Mouse (Mus musculus): ENCODE results near the gene Map3k12. TPM values are rescaled to one million over a fixed set of nuclear protein-coding genes. Genes with fewer than 3 reads are reported as not detected.
A peak's percentile ranks its signal among the peaks of the same experiment; 100 is the strongest.

The Map3k12 gene
- 10.4 and 10.7 TPM in 2 replicates for polyA plus RNA-seq (2014; fragmentation: Nextera tagmentation; extraction: Ambion mirVana)

DNA sequence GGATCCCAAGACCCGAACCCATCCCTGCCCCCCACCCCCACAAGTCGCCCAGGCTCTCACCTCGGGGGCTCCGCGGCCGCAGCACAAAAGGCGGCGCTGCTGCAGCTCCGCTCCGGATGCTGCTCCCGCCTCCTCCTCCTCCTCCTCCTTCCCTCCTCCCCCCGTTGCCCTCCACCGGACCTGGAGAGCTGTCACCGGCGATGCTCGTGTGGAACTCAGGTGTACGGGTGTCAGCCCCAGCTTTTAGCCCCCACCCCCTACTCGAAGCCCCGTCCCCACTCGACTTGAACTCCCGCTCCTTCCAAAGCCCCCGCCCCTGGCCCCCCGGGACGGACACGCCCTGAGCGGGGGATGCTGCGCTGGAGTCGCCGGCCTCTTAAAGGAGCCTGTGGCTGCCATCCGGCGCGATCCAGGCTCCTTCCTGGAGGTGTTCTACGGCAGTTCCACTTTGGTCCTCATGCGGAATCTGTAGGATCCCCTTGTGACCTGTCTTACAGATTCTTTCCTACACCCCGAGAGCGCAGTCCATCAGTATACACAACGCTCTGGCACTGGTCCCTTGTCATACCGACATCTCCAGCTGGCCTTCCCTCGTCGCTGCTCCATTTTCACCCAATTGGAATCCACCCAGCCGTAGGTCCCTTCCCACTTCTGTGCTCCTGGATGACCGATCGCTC, at the start of gene Map3k12:
Gene Map3k12, minus strand, starts transcription at position 337 of the 677 bp plus-strand sequence.
- Histone ChIP-seq H3K36me3 (ENCODE audit: control insufficient read depth, insufficient read depth, low read length) (peaks cover 19% of the 10 kb centered on the region), H3K4me1 (ENCODE audit: control insufficient read depth in 2 of 2, insufficient read depth in 2 of 2, low read length in 2 of 2) (peaks cover 12 to 30% of the 10 kb centered on the region in 2 experiments), H3K27ac (replicated peaks in 1 of 2; ENCODE audit: control insufficient read depth in 1 of 2, insufficient read depth in 1 of 2, low read depth in 2 of 2, low read length in 2 of 2) (peak within 1 kb of the TSS; percentile 90 to 98), H3K9me3 (ENCODE audit: control insufficient read depth, low read length) (no peaks in the 10 kb centered on the region), H3K4me3 (ENCODE audit: control insufficient read depth in 1 of 2, insufficient read depth in 1 of 2, low read depth in 1 of 2, low read length in 2 of 2) (peak within 1 kb of the TSS; percentile 50 to 57), H3K27me3 (ENCODE audit: control insufficient read depth, insufficient read depth, low read length) (no peaks in the 10 kb centered on the region), H3K9ac (ENCODE audit: low read length) (peak within 1 kb of the TSS; percentile 80), H3K4me2 (ENCODE audit: low read length) (peak within 1 kb of the TSS; percentile 98)
- no peak for ATAC-seq (ENCODE audit: insufficient number of reproducible peaks, insufficient read depth, low FRiP score, low read depth)
- WGBS, result 1% methylated on average over 43 of the region's 43 CpGs

DNA sequence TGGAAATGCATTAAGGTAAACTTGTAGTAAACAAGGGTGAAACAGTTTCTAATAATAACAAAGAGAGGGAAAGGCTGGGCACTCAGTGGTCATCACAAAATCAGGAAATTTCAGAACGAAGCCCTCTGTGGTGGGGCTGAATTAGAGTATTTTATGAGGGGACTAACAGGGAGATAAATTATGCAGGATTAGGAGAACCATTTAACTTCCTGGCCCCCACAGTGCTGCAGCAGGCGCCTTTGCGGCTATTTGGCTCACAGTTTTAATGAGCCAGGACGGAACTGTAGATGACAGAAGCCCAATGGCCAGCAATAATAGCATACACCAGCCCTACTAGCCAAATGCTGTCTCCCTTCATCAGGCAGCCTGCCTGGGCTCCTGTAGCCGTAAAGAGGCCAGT, 46.8 kb upstream of the Map3k12 start:
- H3K4me3 ChIP-seq (ENCODE audit: control insufficient read depth in 1 of 2, insufficient read depth in 1 of 2, low read depth in 1 of 2, low read length in 2 of 2), result no peak overlapping the region
- H3K27ac ChIP-seq (replicated peaks in 1 of 2; ENCODE audit: control insufficient read depth in 1 of 2, insufficient read depth in 1 of 2, low read depth in 2 of 2, low read length in 2 of 2), result no peak overlapping the region
- no peak for ATAC-seq (ENCODE audit: insufficient number of reproducible peaks, insufficient read depth, low FRiP score, low read depth)
- no peak overlapping the region for H3K4me2 ChIP-seq (ENCODE audit: low read length)
- no peaks in the 10 kb centered on the region for H3K27me3 ChIP-seq (ENCODE audit: control insufficient read depth, insufficient read depth, low read length)
- H3K36me3 ChIP-seq (ENCODE audit: control insufficient read depth, insufficient read depth, low read length), result peaks cover 32% of the 10 kb centered on the region
- no peaks in the 10 kb centered on the region for H3K4me1 ChIP-seq (ENCODE audit: control insufficient read depth in 2 of 2, insufficient read depth in 2 of 2, low read length in 2 of 2)
- no peak overlapping the region for H3K9ac ChIP-seq (ENCODE audit: low read length)
- 94% methylated on average over 5 of the region's 5 CpGs for WGBS
- no peaks in the 10 kb centered on the region for H3K9me3 ChIP-seq (ENCODE audit: control insufficient read depth, low read length)

DNA sequence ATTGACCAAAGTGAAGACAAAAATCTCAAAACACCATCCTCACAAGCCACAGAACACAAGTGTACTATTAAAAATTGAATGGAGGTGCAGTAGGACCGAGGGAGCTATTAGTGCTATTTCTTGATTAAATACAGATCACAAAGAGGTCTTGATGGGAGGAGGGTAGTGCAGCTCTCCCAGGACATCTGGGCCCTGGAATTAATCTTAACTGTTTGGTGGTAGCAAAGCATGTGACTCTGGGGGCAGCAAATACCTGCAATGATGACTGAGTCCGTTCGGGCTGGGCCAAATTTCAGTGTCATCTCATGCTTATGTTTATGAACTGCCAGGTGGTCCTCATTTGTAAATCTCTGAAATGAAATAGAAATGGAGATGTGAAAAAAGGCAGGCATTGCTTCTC, 46.2 kb upstream of the Map3k12 start:
- Histone ChIP-seq H3K9ac (ENCODE audit: low read length) (no peak overlapping the region), H3K9me3 (ENCODE audit: control insufficient read depth, low read length) (no peaks in the 10 kb centered on the region), H3K4me1 (ENCODE audit: control insufficient read depth in 2 of 2, insufficient read depth in 2 of 2, low read length in 2 of 2) (no peaks in the 10 kb centered on the region), H3K27me3 (ENCODE audit: control insufficient read depth, insufficient read depth, low read length) (no peaks in the 10 kb centered on the region), H3K27ac (replicated peaks in 1 of 2; ENCODE audit: control insufficient read depth in 1 of 2, insufficient read depth in 1 of 2, low read depth in 2 of 2, low read length in 2 of 2) (no peak overlapping the region), H3K4me2 (ENCODE audit: low read length) (no peak overlapping the region), H3K36me3 (ENCODE audit: control insufficient read depth, insufficient read depth, low read length) (peaks cover 32% of the 10 kb centered on the region), H3K4me3 (ENCODE audit: control insufficient read depth in 1 of 2, insufficient read depth in 1 of 2, low read depth in 1 of 2, low read length in 2 of 2) (no peak overlapping the region)
- WGBS, result 87% methylated on average over 3 of the region's 3 CpGs
- no peak for ATAC-seq (ENCODE audit: insufficient number of reproducible peaks, insufficient read depth, low FRiP score, low read depth)

DNA sequence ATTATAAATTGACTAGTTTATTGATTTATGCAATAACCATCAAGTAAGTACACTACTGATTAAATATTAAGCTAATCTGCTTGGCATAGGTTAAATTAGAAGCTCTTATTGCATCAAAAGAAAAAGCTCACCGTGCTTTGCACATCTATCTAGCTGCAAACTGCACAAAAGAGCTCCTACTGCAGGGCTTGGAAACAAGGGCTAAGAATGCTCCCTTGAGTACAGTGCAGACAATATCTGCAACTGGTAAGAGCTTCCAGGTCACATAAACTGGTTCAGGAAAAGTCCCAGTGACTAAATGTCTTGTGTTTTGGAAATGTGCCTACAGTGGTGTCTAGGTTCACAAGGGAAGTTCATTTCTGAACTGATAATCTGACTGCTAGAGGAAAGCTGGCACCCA, 45.6 kb upstream of the Map3k12 start:
- Histone ChIP-seq H3K27me3 (ENCODE audit: control insufficient read depth, insufficient read depth, low read length) (no peaks in the 10 kb centered on the region), H3K27ac (replicated peaks in 1 of 2; ENCODE audit: control insufficient read depth in 1 of 2, insufficient read depth in 1 of 2, low read depth in 2 of 2, low read length in 2 of 2) (no peak overlapping the region), H3K4me2 (ENCODE audit: low read length) (no peak overlapping the region), H3K4me3 (ENCODE audit: control insufficient read depth in 1 of 2, insufficient read depth in 1 of 2, low read depth in 1 of 2, low read length in 2 of 2) (no peak overlapping the region), H3K4me1 (ENCODE audit: control insufficient read depth in 2 of 2, insufficient read depth in 2 of 2, low read length in 2 of 2) (no peaks in the 10 kb centered on the region), H3K9ac (ENCODE audit: low read length) (no peak overlapping the region), H3K9me3 (ENCODE audit: control insufficient read depth, low read length) (no peaks in the 10 kb centered on the region), H3K36me3 (ENCODE audit: control insufficient read depth, insufficient read depth, low read length) (peaks cover 32% of the 10 kb centered on the region)
- ATAC-seq (ENCODE audit: insufficient number of reproducible peaks, insufficient read depth, low FRiP score, low read depth), result no peak
- 84% methylated on average over 1 of the region's 1 CpGs for WGBS

DNA sequence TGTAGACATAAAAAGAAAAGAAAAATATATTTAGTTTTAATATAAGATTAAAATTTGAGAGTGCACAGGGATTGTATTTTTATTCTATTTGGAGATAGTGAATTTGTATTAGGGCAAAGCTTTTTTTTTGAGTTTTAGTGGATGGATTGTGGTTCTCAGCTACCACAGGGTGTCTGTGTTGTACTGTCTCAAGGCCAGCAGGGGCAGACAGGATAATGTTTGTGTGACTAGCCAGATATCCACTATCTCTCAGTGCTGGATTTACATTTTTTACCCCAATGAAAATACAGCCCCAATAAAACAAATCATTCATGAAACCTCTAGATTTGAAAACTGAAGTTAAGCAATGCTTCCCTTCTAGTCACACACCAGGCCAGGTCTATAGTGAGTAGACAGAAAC, 40.7 kb upstream of the Map3k12 start:
- Histone ChIP-seq H3K9me3 (ENCODE audit: control insufficient read depth, low read length) (no peaks in the 10 kb centered on the region), H3K4me1 (ENCODE audit: control insufficient read depth in 2 of 2, insufficient read depth in 2 of 2, low read length in 2 of 2) (no peaks in the 10 kb centered on the region), H3K9ac (ENCODE audit: low read length) (no peak overlapping the region), H3K27ac (replicated peaks in 1 of 2; ENCODE audit: control insufficient read depth in 1 of 2, insufficient read depth in 1 of 2, low read depth in 2 of 2, low read length in 2 of 2) (0 out of 4 replicates have a peak overlapping the region, but pooled peaks of 1 of the 2 experiments have one; percentile 41), H3K27me3 (ENCODE audit: control insufficient read depth, insufficient read depth, low read length) (no peaks in the 10 kb centered on the region), H3K4me3 (ENCODE audit: control insufficient read depth in 1 of 2, insufficient read depth in 1 of 2, low read depth in 1 of 2, low read length in 2 of 2) (no peak overlapping the region), H3K36me3 (ENCODE audit: control insufficient read depth, insufficient read depth, low read length) (peaks cover 59% of the 10 kb centered on the region), H3K4me2 (ENCODE audit: low read length) (no peak overlapping the region)
- no peak for ATAC-seq (ENCODE audit: insufficient number of reproducible peaks, insufficient read depth, low FRiP score, low read depth)

DNA sequence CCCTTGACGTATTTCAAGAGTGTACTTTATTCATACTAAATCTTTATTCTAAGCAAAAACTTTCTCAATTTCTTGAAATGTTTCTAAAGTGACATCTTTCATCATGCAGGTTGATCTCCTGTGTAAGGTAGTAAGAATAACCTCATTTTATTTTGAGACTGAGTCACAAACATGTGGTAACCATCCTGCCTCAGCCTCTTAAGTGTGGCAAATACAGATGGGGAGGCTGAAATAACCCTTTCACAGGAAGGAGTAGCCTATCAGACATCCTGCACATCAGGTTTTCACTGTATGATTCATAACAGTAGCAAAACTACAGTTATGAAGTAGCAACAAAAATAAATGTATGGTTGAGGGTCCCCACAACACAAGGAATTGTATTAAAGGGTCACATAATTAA, 38.7 kb upstream of the Map3k12 start:
- Histone ChIP-seq H3K27me3 (ENCODE audit: control insufficient read depth, insufficient read depth, low read length) (no peaks in the 10 kb centered on the region), H3K9ac (ENCODE audit: low read length) (no peak overlapping the region), H3K4me2 (ENCODE audit: low read length) (no peak overlapping the region), H3K36me3 (ENCODE audit: control insufficient read depth, insufficient read depth, low read length) (peaks cover 67% of the 10 kb centered on the region), H3K9me3 (ENCODE audit: control insufficient read depth, low read length) (no peaks in the 10 kb centered on the region), H3K27ac (replicated peaks in 1 of 2; ENCODE audit: control insufficient read depth in 1 of 2, insufficient read depth in 1 of 2, low read depth in 2 of 2, low read length in 2 of 2) (no peak overlapping the region), H3K4me1 (ENCODE audit: control insufficient read depth in 2 of 2, insufficient read depth in 2 of 2, low read length in 2 of 2) (no peaks in the 10 kb centered on the region), H3K4me3 (ENCODE audit: control insufficient read depth in 1 of 2, insufficient read depth in 1 of 2, low read depth in 1 of 2, low read length in 2 of 2) (no peak overlapping the region)
- WGBS, result 95% methylated on average over 1 of the region's 1 CpGs
- ATAC-seq (ENCODE audit: insufficient number of reproducible peaks, insufficient read depth, low FRiP score, low read depth), result no peak

DNA sequence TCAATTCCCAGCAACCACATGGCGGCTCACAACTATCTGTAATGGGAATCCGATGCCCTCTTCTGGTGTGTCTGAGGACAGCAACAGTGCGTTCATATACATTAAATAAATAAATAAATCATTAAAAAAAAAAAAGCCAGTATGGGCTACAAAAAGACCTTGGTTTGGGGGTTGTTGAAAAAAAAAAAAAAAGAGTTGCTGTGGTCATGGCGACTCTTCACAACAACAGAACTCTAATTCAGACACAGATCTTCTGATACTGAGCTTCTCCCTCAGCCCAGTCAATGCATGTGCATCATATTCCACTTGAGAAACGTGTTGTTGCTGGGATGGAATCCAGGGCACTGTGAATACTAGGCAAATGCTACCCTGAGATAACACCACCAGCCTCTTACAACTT, 35.7 kb upstream of the Map3k12 start:
- no peak overlapping the region for H3K4me2 ChIP-seq (ENCODE audit: low read length)
- H3K36me3 ChIP-seq (ENCODE audit: control insufficient read depth, insufficient read depth, low read length), result peaks cover 69% of the 10 kb centered on the region
- no peaks in the 10 kb centered on the region for H3K4me1 ChIP-seq (ENCODE audit: control insufficient read depth in 2 of 2, insufficient read depth in 2 of 2, low read length in 2 of 2)
- WGBS, result 91% methylated on average over 5 of the region's 5 CpGs
- ATAC-seq (ENCODE audit: insufficient number of reproducible peaks, insufficient read depth, low FRiP score, low read depth), result no peak
- no peak overlapping the region for H3K9ac ChIP-seq (ENCODE audit: low read length)
- H3K27me3 ChIP-seq (ENCODE audit: control insufficient read depth, insufficient read depth, low read length), result no peaks in the 10 kb centered on the region
- H3K27ac ChIP-seq (replicated peaks in 1 of 2; ENCODE audit: control insufficient read depth in 1 of 2, insufficient read depth in 1 of 2, low read depth in 2 of 2, low read length in 2 of 2), result no peak overlapping the region
- H3K4me3 ChIP-seq (ENCODE audit: control insufficient read depth in 1 of 2, insufficient read depth in 1 of 2, low read depth in 1 of 2, low read length in 2 of 2), result no peak overlapping the region
- no peaks in the 10 kb centered on the region for H3K9me3 ChIP-seq (ENCODE audit: control insufficient read depth, low read length)

DNA sequence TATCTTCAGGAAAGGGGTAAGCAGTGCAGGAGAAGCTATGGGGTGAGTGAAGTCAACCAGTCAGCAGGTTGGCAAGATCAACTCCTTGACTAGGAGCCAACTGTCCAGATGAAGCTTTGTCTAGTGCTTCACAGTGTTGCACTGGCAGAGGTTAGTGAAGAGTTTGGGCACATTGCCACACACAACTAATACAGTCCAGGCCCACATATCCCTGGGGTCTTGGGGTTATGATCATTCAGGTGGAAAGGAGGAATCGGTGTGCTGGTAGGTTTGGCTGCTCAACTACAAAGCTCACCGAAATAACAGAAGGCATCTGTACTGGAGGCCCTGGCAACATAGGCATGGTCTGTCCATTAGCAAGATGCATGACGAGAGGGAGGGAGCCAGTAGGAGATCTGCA, 30.6 kb upstream of the Map3k12 start:
- Histone ChIP-seq H3K9ac (ENCODE audit: low read length) (no peak overlapping the region), H3K4me1 (ENCODE audit: control insufficient read depth in 2 of 2, insufficient read depth in 2 of 2, low read length in 2 of 2) (peaks cover 2 to 13% of the 10 kb centered on the region in 2 experiments; a peak in 2 of 4 replicates), H3K9me3 (ENCODE audit: control insufficient read depth, low read length) (no peaks in the 10 kb centered on the region), H3K27me3 (ENCODE audit: control insufficient read depth, insufficient read depth, low read length) (no peaks in the 10 kb centered on the region), H3K4me2 (ENCODE audit: low read length) (no peak overlapping the region), H3K27ac (replicated peaks in 1 of 2; ENCODE audit: control insufficient read depth in 1 of 2, insufficient read depth in 1 of 2, low read depth in 2 of 2, low read length in 2 of 2) (peak overlapping the region in 1 of 2 experiments; percentile 63; a peak in 1 of 4 replicates), H3K36me3 (ENCODE audit: control insufficient read depth, insufficient read depth, low read length) (peaks cover 73% of the 10 kb centered on the region), H3K4me3 (ENCODE audit: control insufficient read depth in 1 of 2, insufficient read depth in 1 of 2, low read depth in 1 of 2, low read length in 2 of 2) (no peak overlapping the region)
- no peak for ATAC-seq (ENCODE audit: insufficient number of reproducible peaks, insufficient read depth, low FRiP score, low read depth)
- WGBS, result 96% methylated on average over 3 of the region's 3 CpGs

Data from heart, embryonic 14.5 days (tissue).